Mouse (Mus musculus): ENCODE results near the gene Akap13.
"Not testable (repeated sequence)": the region's sequence is repeated elsewhere in the genome, so short reads cannot be mapped to it uniquely, and the experiment has no call there.

The Akap13 gene

GRCm38 (mm10) chr7:75715026-75715425 is 259.7 kb downstream of the Akap13 start:
- DNase-seq (ENCODE audit: low read depth, low spot score): no peak

- no peak for DNase-seq (ENCODE audit: low read depth, low spot score)
These were observed 260.6 kb downstream of the Akap13 start for GRCm38 (mm10) chr7:75715939-75716338.

GRCm38 (mm10) chr7:75717349-75717748 is 262.0 kb downstream of the Akap13 start:
- DNase-seq (ENCODE audit: low read depth, low spot score): no peak

- no peak for DNase-seq (ENCODE audit: low read depth, low spot score)
These were observed 266.0 kb downstream of the Akap13 start for GRCm38 (mm10) chr7:75721302-75721701.

GRCm38 (mm10) chr7:75724012-75724411 is 268.7 kb downstream of the Akap13 start:
- no peak for DNase-seq (ENCODE audit: low read depth, low spot score)

- no peak for DNase-seq (ENCODE audit: low read depth, low spot score)
These were observed 270.6 kb downstream of the Akap13 start for GRCm38 (mm10) chr7:75725899-75726298.

GRCm38 (mm10) chr7:75726867-75727266 is 271.5 kb downstream of the Akap13 start:
- DNase-seq (ENCODE audit: low read depth, low spot score): no peak

GRCm38 (mm10) chr7:75729652-75730051 is 274.3 kb downstream of the Akap13 start:
- no peak for DNase-seq (ENCODE audit: low read depth, low spot score)

GRCm38 (mm10) chr7:75730216-75730615 is 274.9 kb downstream of the Akap13 start:
- DNase-seq (ENCODE audit: low read depth, low spot score): no peak

- DNase-seq (ENCODE audit: low read depth, low spot score): no peak
These were observed 276.6 kb downstream of the Akap13 start for GRCm38 (mm10) chr7:75731951-75732350.

GRCm38 (mm10) chr7:75733166-75733565 is 277.8 kb downstream of the Akap13 start:
- no peak for DNase-seq (ENCODE audit: low read depth, low spot score)

GRCm38 (mm10) chr7:75739075-75739725 is 283.9 kb downstream of the Akap13 start:
- DNase-seq (ENCODE audit: low read depth, low spot score): peak; percentile 31

- DNase-seq (ENCODE audit: low read depth, low spot score): no peak
These were observed 289.2 kb downstream of the Akap13 start for GRCm38 (mm10) chr7:75744528-75744927.

GRCm38 (mm10) chr7:75744978-75745638 is 289.8 kb downstream of the Akap13 start:
- no peak for DNase-seq (ENCODE audit: low read depth, low spot score)

GRCm38 (mm10) chr7:75745969-75746368 is 290.6 kb downstream of the Akap13 start:
- DNase-seq (ENCODE audit: low read depth, low spot score): not testable (repeated sequence)

- no peak for DNase-seq (ENCODE audit: low read depth, low spot score)
These were observed 295.2 kb downstream of the Akap13 start for GRCm38 (mm10) chr7:75750581-75750980.

GRCm38 (mm10) chr7:75751161-75751803 is 295.9 kb downstream of the Akap13 start:
- no peak for DNase-seq (ENCODE audit: low read depth, low spot score)

GRCm38 (mm10) chr7:75752442-75753191 is 297.3 kb downstream of the Akap13 start:
- no peak for DNase-seq (ENCODE audit: low read depth, low spot score)

GRCm38 (mm10) chr7:75753192-75753783 is 298.0 kb downstream of the Akap13 start:
- DNase-seq (ENCODE audit: low read depth, low spot score): no peak

- no peak for DNase-seq (ENCODE audit: low read depth, low spot score)
These were observed 299.5 kb downstream of the Akap13 start for GRCm38 (mm10) chr7:75754587-75755499.
